13 mouse cellular contexts compared by ENCODE assay signal in the genomic region with DNA sequence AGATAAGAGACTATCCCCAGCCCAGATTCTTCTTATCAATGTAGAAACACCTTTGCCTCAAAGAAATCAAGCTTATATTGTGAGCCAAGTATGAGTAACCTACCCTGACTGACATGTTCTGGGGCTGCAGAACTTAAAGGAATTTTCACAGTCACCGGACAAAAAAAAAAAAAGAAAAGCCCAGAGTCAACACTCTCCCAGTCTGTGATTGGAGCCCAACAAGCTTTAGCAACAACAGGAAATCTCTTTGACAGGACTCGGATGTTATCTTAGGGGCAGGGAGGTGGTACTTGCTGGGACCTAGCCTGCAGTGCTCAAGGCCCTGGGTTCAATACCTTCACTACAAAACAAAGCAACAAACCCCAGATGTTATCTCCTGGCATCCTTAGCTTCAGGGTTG.
"Had no signal": no experiment of that assay in that cellular context is flagged by ENCODE, and none has a peak within 500 bp of the region (broad histone marks: within the 10 kb centered on the region; RNA-seq: fewer than 3 reads in every experiment).

No protein-coding gene starts in this region.

- H3K27ac ChIP-seq: limb, embryonic 15.5 days; liver, embryonic 12.5 days; midbrain, embryonic 12.5 days; neural tube, embryonic 13.5 days; stomach, embryonic 15.5 days had no signal

- H3K4me2 ChIP-seq: limb, embryonic 15.5 days; liver, embryonic 12.5 days; midbrain, embryonic 12.5 days; neural tube, embryonic 13.5 days; stomach, embryonic 15.5 days had no signal

- ATAC-seq: liver, embryonic 12.5 days; midbrain, embryonic 16.5 days had no signal

- H3K9ac ChIP-seq: limb, embryonic 15.5 days; liver, embryonic 12.5 days; midbrain, embryonic 12.5 days; neural tube, embryonic 13.5 days; stomach, embryonic 15.5 days had no signal

- H3K4me3 ChIP-seq: limb, embryonic 15.5 days; liver, embryonic 12.5 days; midbrain, embryonic 12.5 days; neural tube, embryonic 13.5 days; stomach, embryonic 15.5 days had no signal

- H3K36me3 ChIP-seq: limb, embryonic 15.5 days; liver, embryonic 12.5 days; midbrain, embryonic 12.5 days; neural tube, embryonic 13.5 days; stomach, embryonic 15.5 days had no signal

- H3K9me3 ChIP-seq: limb, embryonic 15.5 days; liver, embryonic 12.5 days; midbrain, embryonic 12.5 days; neural tube, embryonic 13.5 days; stomach, embryonic 15.5 days had no signal

- DNase-seq: kidney, adult 8-10 months; layer of hippocampus, adult 9-11 months; layer of hippocampus, postnatal 36 days; lung, postnatal 4 days; retina, postnatal 1 day; thymus, adult 2 months; thymus, postnatal 25 days had no signal

- H3K4me1 ChIP-seq: limb, embryonic 15.5 days; liver, embryonic 12.5 days; neural tube, embryonic 13.5 days had no signal
